In genomic region chr14:76043251-76044163, GRCm38 (mm10) we compare ENCODE assay signal across 8 mouse cellular contexts.
"Had no signal": no experiment of that assay in that cellular context is flagged by ENCODE, and none has a peak within 500 bp of the region (broad histone marks: within the 10 kb centered on the region; RNA-seq: fewer than 3 reads in every experiment).

No protein-coding gene starts in this region.

- DNase-seq: kidney, adult 9 months; kidney, postnatal 14 days; left cerebral cortex, postnatal 4 days; lung, adult 2 months; lung, postnatal 36 days; right cerebral cortex, postnatal 4 days; spleen, adult 18-20 months; thymus, postnatal 36 days had no signal
